Mouse (Mus musculus) megakaryocyte, embryonic 14.5 days (primary cell): ENCODE results near the gene Hivep3.

Experiments
- FLI1 ChIP-seq: IDR thresholded peaks from 2 replicates; pipeline ENCODE4 v1.6.1; 2012; ENCODE audit warnings: low read length, inconsistent platforms, mixed read lengths
- GATA1 ChIP-seq: IDR thresholded peaks from 3 replicates; pipeline ENCODE4 v1.6.1; 2012; ENCODE audit warnings: mixed read lengths, low read length, inconsistent platforms, borderline replicate concordance

- TF ChIP-seq GATA1 (no peak), FLI1 (no peak)
These were observed 278.2 kb downstream of the Hivep3 start for GRCm38 (mm10) chr4:120011788-120012187.
